Mouse (Mus musculus) lung, embryonic 15.5 days (tissue): ENCODE results near the gene Cd164l2. TPM values are rescaled to one million over a fixed set of nuclear protein-coding genes. Genes with fewer than 3 reads are reported as not detected.

Experiments used
- ATAC-seq: fragments of 200-750 bp; cut with Nextera tagmentation; 2 replicates; pipeline ENCODE4 v1.8.0; 2017; ENCODE audit warnings: moderate number of reproducible peaks, borderline replicate concordance; ENCODE audit not compliant: low FRiP score, low TSS enrichment; ENCODE audit errors: extremely low read depth
- H3K27ac ChIP-seq: fragments of 300-500 bp; sonication (generic); 2 replicates; pipeline ENCODE4 v1.5.1; 2015; ENCODE audit warnings: moderate library complexity, mild to moderate bottlenecking, inconsistent platforms
- H3K27me3 ChIP-seq: fragments of 300-500 bp; sonication (generic); 2 replicates; pipeline ENCODE4 v1.6.1; 2015; ENCODE audit warnings: inconsistent platforms
- H3K36me3 ChIP-seq: fragments of 300-500 bp; sonication (generic); 2 replicates; pipeline ENCODE4 v1.6.1; 2015; ENCODE audit warnings: inconsistent platforms
- H3K4me1 ChIP-seq: fragments of 300-500 bp; sonication (generic); 2 replicates; pipeline ENCODE4 v1.6.1; 2015; ENCODE audit warnings: inconsistent platforms
- H3K4me2 ChIP-seq: fragments of 300-500 bp; sonication (generic); 2 replicates; pipeline ENCODE4 v1.6.1; 2015; ENCODE audit warnings: inconsistent platforms, mild to moderate bottlenecking, moderate library complexity
- H3K4me3 ChIP-seq: fragments of 300-500 bp; sonication (generic); 2 replicates; pipeline ENCODE4 v1.5.1; 2015; ENCODE audit warnings: mild to moderate bottlenecking, inconsistent platforms
- H3K9ac ChIP-seq: fragments of 300-500 bp; sonication (generic); 2 replicates; pipeline ENCODE4 v1.6.1; 2015; ENCODE audit warnings: inconsistent platforms
- H3K9me3 ChIP-seq: fragments of 300-500 bp; sonication (generic); 2 replicates; pipeline ENCODE4 v1.6.1; 2016; ENCODE audit warnings: inconsistent platforms
- whole genome bisulfite sequencing: fragments of 180-500 bp; shearing (Covaris S2); methylation state at CpG from one replicate; pipeline ENCODE4 v1.1.7; 2015; 5-methylcytosine and 5-hydroxymethylcytosine counted together
- polyA plus RNA-seq: library from polyadenylated mRNA; unstranded; fragments of >200 nt; fragmentation: Nextera tagmentation; extraction: Ambion mirVana; gene quantifications from 2 replicates; pipeline ENCODE4 v1.2.1, GENCODE M21; 2015

The Cd164l2 gene
- polyA plus RNA-seq, 1 experiment from 2014 or later, result 8.2 TPM

GRCm38 (mm10) chr4:133244289-133244688 is 32.4 kb downstream of the Cd164l2 start:
- H3K4me2 ChIP-seq, result no peak overlapping the region
- 76% methylated on average over 1 of the region's 1 CpGs for WGBS
- no peak overlapping the region for H3K27ac ChIP-seq

GRCm38 (mm10) chr4:133247072-133247471 is 35.1 kb downstream of the Cd164l2 start:
- Histone ChIP-seq H3K9me3 (no peaks in the 10 kb centered on the region), H3K4me1 (peaks cover 14% of the 10 kb centered on the region), H3K27me3 (peaks cover 83% of the 10 kb centered on the region), H3K9ac (no peak overlapping the region), H3K27ac (no peak overlapping the region), H3K36me3 (no peaks in the 10 kb centered on the region), H3K4me3 (no peak overlapping the region), H3K4me2 (no peak overlapping the region)
- 20% methylated on average over 15 of the region's 15 CpGs for WGBS
- ATAC-seq, result no peak

More at GRCm38 (mm10) chr4:133244289-133244688, 32.4 kb downstream of the Cd164l2 start:
- no peak overlapping the region for H3K4me3 ChIP-seq
- no peaks in the 10 kb centered on the region for H3K9me3 ChIP-seq
- H3K9ac ChIP-seq, result no peak overlapping the region
- H3K4me1 ChIP-seq, result peaks cover 11% of the 10 kb centered on the region
- no peaks in the 10 kb centered on the region for H3K36me3 ChIP-seq
- ATAC-seq, result no peak
- H3K27me3 ChIP-seq, result peaks cover 56% of the 10 kb centered on the region

DNA sequence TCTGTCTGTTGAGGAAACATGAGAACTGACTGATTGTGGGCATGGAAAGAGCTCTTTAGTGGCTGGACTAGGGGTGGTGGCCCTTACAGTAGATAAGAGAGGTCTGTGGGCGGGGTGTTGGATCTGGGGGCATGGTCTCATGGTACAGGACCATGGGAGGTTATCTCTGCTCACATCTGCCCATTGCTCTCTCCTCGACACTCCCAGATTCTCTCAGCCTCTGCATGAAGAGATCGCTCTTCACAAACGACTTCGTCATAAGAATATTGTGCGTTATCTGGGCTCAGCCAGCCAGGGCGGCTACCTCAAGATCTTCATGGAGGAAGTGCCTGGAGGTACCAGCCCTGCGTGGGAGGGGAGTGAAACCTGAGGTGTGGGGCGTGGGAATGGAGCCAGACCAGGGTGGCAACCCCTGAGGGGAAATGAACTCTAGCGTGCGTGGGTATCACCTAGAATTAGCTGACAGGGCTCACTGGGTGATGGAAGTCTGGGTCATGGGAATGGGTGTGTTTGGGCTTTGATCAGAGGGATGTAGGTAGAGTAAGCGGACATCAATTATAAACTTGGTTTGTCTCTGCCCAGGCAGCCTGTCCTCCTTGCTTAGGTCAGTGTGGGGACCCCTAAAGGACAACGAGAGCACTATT is 36.0 kb downstream of the Cd164l2 start:
- WGBS, result 58% methylated on average over 13 of the region's 13 CpGs
- H3K9ac ChIP-seq, result no peak overlapping the region
- H3K9me3 ChIP-seq, result no peaks in the 10 kb centered on the region
- H3K27me3 ChIP-seq, result peaks cover 83% of the 10 kb centered on the region
- H3K4me1 ChIP-seq, result peaks cover 14% of the 10 kb centered on the region
- no peak overlapping the region for H3K4me2 ChIP-seq
- H3K36me3 ChIP-seq, result no peaks in the 10 kb centered on the region
- no peak for ATAC-seq
- no peak overlapping the region for H3K27ac ChIP-seq
- H3K4me3 ChIP-seq, result no peak overlapping the region

DNA sequence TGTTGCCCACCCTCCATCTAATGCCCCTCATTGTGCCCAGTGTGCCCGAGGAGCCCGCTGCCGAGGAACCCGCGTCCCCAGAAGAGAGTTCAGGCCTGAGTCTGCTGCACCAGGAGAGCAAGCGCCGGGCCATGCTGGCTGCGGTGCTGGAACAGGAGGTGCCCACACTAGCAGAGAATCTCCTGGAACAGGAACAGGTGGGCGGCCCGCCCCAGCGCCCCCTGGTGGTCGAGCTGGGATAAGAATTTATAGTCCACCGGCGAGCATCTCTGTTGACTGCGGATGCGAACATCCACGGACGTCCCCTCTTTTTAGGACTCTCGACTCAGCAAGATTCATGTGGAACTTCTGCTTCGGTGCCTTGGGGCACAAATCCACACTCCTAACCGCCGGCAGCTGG is 38.7 kb downstream of the Cd164l2 start:
- Histone ChIP-seq H3K36me3 (no peaks in the 10 kb centered on the region), H3K4me3 (peak overlapping the region; percentile 31), H3K9me3 (no peaks in the 10 kb centered on the region), H3K27ac (no peak overlapping the region), H3K4me1 (peaks cover 14% of the 10 kb centered on the region), H3K4me2 (peak overlapping the region; percentile 66), H3K9ac (0 out of 2 replicates have a peak overlapping the region, but pooled peaks have one; percentile 16), H3K27me3 (peaks cover 82% of the 10 kb centered on the region)
- no peak for ATAC-seq
- WGBS, result 2% methylated on average over 22 of the region's 22 CpGs

DNA sequence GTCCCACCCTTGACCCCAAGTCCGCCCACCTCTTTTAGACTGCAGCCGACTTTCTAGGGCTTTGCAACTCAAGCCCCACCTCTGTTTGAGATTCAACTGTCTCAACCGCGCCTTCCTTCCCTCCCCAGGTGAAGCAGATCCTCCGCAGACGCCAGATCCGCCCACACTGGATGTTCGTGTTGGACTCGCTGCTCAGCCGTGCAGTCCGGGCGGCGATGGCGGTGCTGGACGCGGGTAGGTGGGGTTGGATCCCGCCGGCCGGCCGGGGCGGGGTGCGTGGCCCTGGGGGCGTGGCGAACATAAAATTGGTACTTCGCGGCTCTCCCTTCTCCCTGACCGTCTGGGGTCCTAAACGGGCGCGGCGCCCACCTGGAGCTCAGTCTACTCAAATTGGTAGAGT is 39.3 kb downstream of the Cd164l2 start:
- Histone ChIP-seq H3K9me3 (no peaks in the 10 kb centered on the region), H3K9ac (0 out of 2 replicates have a peak overlapping the region, but pooled peaks have one; percentile 16), H3K4me1 (peaks cover 14% of the 10 kb centered on the region), H3K27ac (no peak overlapping the region), H3K36me3 (no peaks in the 10 kb centered on the region), H3K4me2 (peak overlapping the region; percentile 66), H3K4me3 (peak overlapping the region; percentile 31), H3K27me3 (peaks cover 82% of the 10 kb centered on the region)
- no peak for ATAC-seq
- WGBS, result 3% methylated on average over 31 of the region's 31 CpGs

DNA sequence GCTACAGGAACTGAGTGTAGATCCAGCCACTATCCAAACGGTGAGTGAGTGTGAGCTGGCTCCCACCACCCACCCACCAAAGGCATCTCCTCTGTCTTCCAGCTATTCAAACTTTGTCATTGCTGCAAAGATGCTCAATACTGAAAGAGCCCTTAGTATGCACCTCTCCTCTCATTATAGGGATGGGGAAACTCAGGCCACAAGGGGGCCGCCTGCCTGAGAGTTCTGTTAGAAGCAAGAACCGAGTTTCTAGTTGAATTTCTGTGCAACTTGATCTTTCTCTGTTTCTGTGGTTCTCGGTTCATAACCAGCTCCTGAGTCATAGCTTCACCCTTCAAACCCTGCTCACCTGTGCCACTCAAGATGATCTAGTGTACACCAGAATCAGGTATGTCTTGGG is 40.2 kb downstream of the Cd164l2 start:
- H3K4me2 ChIP-seq, result no peak overlapping the region
- peaks cover 19% of the 10 kb centered on the region for H3K4me1 ChIP-seq
- H3K27me3 ChIP-seq, result peaks cover 82% of the 10 kb centered on the region
- no peaks in the 10 kb centered on the region for H3K36me3 ChIP-seq
- H3K4me3 ChIP-seq, result no peak overlapping the region
- no peak overlapping the region for H3K9ac ChIP-seq
- no peak overlapping the region for H3K27ac ChIP-seq
- no peaks in the 10 kb centered on the region for H3K9me3 ChIP-seq
- no peak for ATAC-seq
- WGBS, result 43% methylated on average over 4 of the region's 4 CpGs

- Histone ChIP-seq H3K27ac (no peak overlapping the region), H3K9ac (no peak overlapping the region), H3K4me2 (no peak overlapping the region), H3K4me3 (no peak overlapping the region), H3K27me3 (peaks cover 75% of the 10 kb centered on the region), H3K9me3 (no peaks in the 10 kb centered on the region), H3K4me1 (peaks cover 19% of the 10 kb centered on the region), H3K36me3 (no peaks in the 10 kb centered on the region)
- no peak for ATAC-seq
- 80% methylated on average over 12 of the region's 12 CpGs for WGBS
Measured at GRCm38 (mm10) chr4:133253412-133253811, 41.5 kb downstream of the Cd164l2 start.

GRCm38 (mm10) chr4:133255392-133255791 is 43.5 kb downstream of the Cd164l2 start:
- H3K36me3 ChIP-seq, result no peaks in the 10 kb centered on the region
- H3K4me1 ChIP-seq, result peaks cover 17% of the 10 kb centered on the region
- ATAC-seq, result no peak
- no peak overlapping the region for H3K4me2 ChIP-seq
- H3K27ac ChIP-seq, result no peak overlapping the region
- peaks cover 56% of the 10 kb centered on the region for H3K27me3 ChIP-seq
- no peak overlapping the region for H3K4me3 ChIP-seq
- H3K9me3 ChIP-seq, result no peaks in the 10 kb centered on the region
- WGBS, result 45% methylated on average over 6 of the region's 6 CpGs
- no peak overlapping the region for H3K9ac ChIP-seq

DNA sequence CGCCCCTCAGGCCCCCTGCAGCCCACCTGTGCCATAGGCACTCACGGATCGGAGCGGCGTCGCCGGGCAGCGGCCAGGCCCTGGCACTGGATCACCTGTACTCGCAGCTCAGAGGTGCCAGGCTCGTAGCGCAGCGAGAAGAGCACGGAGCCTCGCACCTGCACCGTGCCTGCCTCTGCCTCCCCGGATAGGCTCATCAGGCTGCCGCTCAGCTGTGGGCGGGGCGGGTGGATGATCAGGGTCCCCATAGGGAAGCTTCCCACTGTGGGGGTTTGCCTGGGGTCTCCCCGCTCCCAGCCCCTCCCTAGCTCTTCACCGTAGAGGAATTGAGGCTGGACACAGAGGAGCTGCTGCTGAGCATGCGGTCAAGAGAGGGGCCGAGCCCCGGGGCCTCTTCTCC is 44.9 kb downstream of the Cd164l2 start:
- 11% methylated on average over 24 of the region's 24 CpGs for WGBS
- Histone ChIP-seq H3K9me3 (no peaks in the 10 kb centered on the region), H3K4me1 (peaks cover 5% of the 10 kb centered on the region; the same call in 1 of the 2 replicates), H3K9ac (no peak overlapping the region), H3K4me2 (peak overlapping the region; percentile 54), H3K4me3 (no peak overlapping the region), H3K36me3 (no peaks in the 10 kb centered on the region), H3K27ac (no peak overlapping the region), H3K27me3 (peaks cover 42% of the 10 kb centered on the region)
- peak; percentile 27; the same call in 1 of the 2 replicates for ATAC-seq

DNA sequence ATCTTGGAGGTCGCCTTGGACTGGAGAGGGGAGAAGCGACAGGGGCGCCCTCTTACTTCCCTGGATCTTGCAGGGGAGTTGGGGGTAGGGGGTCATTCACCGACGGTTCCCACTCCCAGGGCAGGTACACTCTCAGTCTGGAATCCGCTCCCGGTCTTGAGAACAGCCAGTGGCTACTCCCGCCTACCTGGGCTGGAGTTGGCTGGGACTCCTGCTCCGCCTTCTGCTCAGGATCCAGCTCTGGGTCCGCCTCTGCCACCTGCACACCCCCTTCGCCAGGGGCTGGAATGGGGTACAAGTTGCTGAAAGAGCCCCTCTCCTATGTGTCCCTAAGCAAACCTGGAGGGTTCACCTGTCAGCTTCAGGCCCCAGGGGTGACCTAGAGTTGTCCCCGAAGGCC is 45.3 kb downstream of the Cd164l2 start:
- Histone ChIP-seq H3K9ac (no peak overlapping the region), H3K4me2 (peak overlapping the region; percentile 54), H3K4me1 (peaks cover 5% of the 10 kb centered on the region; the same call in 1 of the 2 replicates), H3K36me3 (no peaks in the 10 kb centered on the region), H3K4me3 (no peak overlapping the region), H3K9me3 (no peaks in the 10 kb centered on the region), H3K27me3 (peaks cover 38% of the 10 kb centered on the region), H3K27ac (no peak overlapping the region)
- ATAC-seq, result no peak
- 20% methylated on average over 10 of the region's 12 CpGs for WGBS

- no peak overlapping the region for H3K9ac ChIP-seq
- no peaks in the 10 kb centered on the region for H3K9me3 ChIP-seq
- H3K27ac ChIP-seq, result no peak overlapping the region
- H3K4me2 ChIP-seq, result no peak overlapping the region
- peaks cover 5% of the 10 kb centered on the region; the same call in 1 of the 2 replicates for H3K4me1 ChIP-seq
- ATAC-seq, result 0 out of 2 replicates have a peak, but pooled peaks have one; percentile 44
- peaks cover 32% of the 10 kb centered on the region for H3K27me3 ChIP-seq
- H3K36me3 ChIP-seq, result no peaks in the 10 kb centered on the region
- WGBS, result 64% methylated on average over 12 of the region's 12 CpGs
- H3K4me3 ChIP-seq, result no peak overlapping the region
Measured at GRCm38 (mm10) chr4:133257798-133258408, 46.0 kb downstream of the Cd164l2 start.

DNA sequence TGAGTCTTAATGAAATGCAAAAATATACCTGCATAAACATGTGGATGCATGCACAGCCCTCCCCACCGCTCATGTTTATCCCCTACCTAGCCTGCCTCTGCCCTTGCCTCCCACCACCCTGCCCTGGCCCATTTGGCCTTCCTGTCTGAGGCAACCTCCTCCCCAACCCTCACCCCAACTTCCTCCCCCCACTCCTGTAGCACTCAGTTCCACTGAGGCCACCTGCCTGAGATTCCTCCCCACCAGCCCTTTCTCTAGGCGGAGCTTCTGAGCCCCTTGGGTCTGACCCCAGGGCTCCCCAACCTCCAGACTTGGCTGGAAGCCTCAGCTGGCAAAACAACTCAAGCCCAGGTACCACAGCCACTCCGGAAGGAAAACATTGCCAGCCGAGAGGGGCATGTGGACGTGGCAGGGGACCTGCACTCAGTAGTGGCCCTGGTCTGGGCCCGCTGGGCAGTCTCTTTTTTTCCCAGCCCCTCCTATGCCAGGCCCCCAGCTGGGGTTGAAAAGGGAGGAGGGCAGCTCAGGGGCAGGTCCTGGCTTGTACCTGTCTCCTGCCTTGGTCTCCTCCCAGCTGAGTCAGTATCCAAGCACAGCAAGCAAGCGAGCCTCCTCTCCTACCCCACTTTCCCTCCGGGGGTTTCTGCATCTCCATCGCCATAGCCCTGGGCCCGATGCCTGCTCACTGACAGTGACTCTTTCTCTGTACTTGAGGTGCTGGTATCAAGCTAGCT is 49.9 kb downstream of the Cd164l2 start:
- no peak for ATAC-seq
- H3K4me2 ChIP-seq, result no peak overlapping the region
- H3K9ac ChIP-seq, result no peak overlapping the region

More for the DNA sequence above, 49.9 kb downstream of the Cd164l2 start:
- peaks cover 26% of the 10 kb centered on the region for H3K36me3 ChIP-seq
- H3K4me3 ChIP-seq, result no peak overlapping the region
- no peak overlapping the region for H3K27ac ChIP-seq
- peaks cover 9% of the 10 kb centered on the region for H3K27me3 ChIP-seq
- H3K4me1 ChIP-seq, result peaks cover 3% of the 10 kb centered on the region; the same call in 1 of the 2 replicates
- WGBS, result 37% methylated on average over 10 of the region's 10 CpGs
- no peaks in the 10 kb centered on the region for H3K9me3 ChIP-seq
